Mouse (Mus musculus): ENCODE measurements around the gene Neb. TPM values are rescaled to one million over a fixed set of nuclear protein-coding genes. Genes with fewer than 3 reads are reported as not detected.

Neb gene
- total RNA-seq, 4 experiments from 2014 or later = 0.32 to 10.3 (median 2.4) TPM

- no peak for DNase-seq
These were observed 3.6 kb downstream of the Neb start for GRCm38 (mm10) chr2:52374706-52375105.

DNA sequence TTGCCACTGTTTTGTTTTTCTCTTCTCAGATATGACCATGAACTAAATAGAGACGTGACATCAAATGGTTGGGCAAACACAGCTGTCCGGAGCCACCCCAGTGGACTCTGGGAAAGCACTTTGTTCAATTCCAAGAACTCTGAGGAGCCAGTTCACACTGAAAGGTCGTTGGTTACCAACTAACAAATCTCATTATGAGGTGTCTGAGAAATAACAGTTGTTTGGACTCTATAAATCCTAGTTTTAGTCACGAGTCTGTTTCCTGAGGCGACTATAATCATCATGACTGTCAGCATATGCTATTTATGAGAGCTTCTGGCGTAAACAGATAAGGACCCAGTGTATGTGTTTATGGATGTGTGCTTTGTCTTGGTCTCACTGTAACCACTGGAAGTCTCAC is 5.8 kb downstream of the Neb start:
- DNase-seq = peak; percentile 45

GRCm38 (mm10) chr2:52372080-52372479 is 6.2 kb downstream of the Neb start:
- DNase-seq = no peak

DNA sequence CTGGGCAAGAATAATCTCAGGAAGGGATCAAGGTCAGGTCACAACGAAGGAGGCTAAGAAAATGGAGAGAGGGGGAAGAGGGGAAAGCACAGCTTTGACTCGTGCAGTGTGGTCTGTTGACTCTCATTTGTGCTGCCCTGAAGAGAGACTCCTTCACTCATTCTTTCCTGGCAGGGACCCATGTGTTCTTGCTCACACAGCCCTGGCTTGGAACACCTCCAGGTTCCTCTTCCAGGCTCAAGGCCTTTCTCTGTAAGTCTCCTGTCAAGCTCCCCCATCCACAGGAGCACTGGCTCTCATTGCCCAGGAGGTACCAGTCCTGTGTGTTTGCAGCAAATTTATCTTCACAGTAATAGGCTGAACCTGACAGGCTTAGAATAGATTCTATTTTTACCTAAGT is 7.2 kb downstream of the Neb start:
- DNase-seq = peak; percentile 87

DNA sequence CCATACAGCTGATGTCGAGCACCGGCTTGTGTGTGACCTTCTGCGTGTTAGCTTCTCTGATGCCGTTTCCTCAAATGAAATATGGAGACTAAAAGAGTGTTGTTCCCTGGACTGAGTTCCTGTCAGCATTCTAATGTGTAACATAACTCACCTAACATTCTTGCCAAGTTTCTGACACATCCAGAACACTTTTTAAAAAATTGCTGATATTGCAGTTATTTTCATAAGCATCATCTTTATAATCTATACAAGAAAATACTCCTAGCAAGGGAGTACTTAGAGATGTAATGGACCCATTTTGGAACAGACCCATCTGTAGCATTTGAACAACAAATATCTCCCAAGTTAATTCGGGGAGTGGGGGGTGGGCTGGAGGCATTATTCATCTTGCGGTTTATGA is 8.7 kb downstream of the Neb start:
- DNase-seq = no peak

DNA sequence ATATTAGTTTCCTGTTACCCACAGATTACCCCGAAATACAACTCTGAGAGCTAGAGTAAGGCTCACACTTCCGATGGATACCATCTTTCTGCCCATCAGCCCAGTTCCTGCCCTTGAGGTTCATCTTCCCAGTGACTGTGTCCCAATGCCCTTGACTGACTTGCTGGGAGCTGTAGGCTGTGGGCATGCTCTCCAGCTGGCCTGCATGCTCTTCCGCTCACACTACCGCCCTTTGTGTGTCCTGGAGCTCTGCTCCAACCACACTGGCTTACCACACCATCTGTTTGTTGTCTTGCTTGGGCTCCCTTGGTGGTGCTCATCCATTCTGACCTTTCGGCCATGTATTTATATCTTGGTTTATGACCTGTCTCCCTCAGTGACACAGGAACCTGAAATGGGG is 10.6 kb downstream of the Neb start:
- no peak for DNase-seq

GRCm38 (mm10) chr2:52367248-52367647 is 11.0 kb downstream of the Neb start:
- DNase-seq = no peak

DNA sequence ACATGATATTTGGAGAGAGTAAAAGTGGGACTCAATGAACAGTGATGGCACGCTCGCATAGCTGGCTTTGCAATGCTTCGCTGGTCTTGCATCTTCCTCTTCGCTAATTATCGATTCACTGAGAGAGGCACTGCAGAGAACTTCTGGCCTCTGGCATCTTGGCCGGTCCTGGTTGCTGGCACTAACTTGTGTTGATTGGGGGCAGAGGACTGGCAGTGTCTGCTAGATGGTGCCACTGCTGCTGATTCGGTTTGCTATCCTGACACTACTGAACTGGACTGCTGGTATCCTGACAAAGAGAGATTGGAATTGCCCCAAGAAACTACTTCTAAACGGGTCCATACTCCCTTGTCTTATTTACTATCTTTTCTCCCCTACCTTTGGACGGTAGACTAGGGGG is 17.2 kb downstream of the Neb start:
- DNase-seq = no peak

DNA sequence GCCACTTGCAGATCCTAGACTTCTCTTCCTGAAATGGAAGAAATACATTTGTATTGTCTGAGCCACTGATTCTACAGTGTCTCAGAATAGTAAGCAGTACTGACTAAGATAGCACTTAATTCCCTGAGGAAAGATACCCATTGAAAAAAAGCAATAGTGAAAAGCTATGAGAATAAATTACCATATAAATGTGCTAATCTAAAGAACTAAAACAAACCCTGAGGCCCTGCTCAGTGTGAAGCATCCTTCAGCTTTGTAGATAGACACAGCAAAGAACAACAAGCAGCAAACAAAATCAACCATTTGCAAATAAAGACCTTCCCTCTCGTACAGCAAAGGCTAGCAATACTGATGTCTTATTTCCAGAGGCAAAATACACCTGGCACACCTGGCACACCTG is 18.6 kb downstream of the Neb start:
- no peak for DNase-seq

- DNase-seq = no peak
These were observed 20.1 kb downstream of the Neb start for GRCm38 (mm10) chr2:52358156-52358555.

GRCm38 (mm10) chr2:52351029-52351428 is 27.2 kb downstream of the Neb start:
- no peak for DNase-seq

- no peak for DNase-seq
These were observed 37.3 kb downstream of the Neb start for GRCm38 (mm10) chr2:52340990-52341389.

DNA sequence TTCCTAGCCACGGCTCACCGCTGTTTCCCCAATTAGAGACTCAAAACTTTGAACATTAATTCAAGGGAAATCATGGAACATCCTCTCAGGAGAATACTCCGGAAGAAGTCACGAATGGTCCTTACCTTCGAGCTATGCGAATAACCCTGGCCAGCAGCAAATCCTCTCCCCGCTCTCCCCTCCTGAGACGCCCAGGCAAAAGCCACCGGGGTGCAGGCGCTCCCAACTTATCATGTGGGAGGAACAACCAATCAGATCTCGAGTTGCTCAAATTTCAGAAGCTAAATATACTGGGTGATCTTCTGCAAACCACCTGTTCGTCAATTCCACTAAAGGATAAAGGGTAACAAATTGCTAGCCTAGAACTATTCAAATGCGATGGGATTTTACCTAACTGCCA is 42.7 kb downstream of the Neb start:
- no peak for DNase-seq

GRCm38 (mm10) chr2:52335087-52335486 is 43.2 kb downstream of the Neb start:
- DNase-seq = no peak

GRCm38 (mm10) chr2:52333535-52333934 is 44.7 kb downstream of the Neb start:
- DNase-seq = no peak

GRCm38 (mm10) chr2:52331761-52332160 is 46.5 kb downstream of the Neb start:
- DNase-seq = no peak

GRCm38 (mm10) chr2:52327244-52327815 is 50.9 kb downstream of the Neb start:
- no peak for DNase-seq

DNA sequence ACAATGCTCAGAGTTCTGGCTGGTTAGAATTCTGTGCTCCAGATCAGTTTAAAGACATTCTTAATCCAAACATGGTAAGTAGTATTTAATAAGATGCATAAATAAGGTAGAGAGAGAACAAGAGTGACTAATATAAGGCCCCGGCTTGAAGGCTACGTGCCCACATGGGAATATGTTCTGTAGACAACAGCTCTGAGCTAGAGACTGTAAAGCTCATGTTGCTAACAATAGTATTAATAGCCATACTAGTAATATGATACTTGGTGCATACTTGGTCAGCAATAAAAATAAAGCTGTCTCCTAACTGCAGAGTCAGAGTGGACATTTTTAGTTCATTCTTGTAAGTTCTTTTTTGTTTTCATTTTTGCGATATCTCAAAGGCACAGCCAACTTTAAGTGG is 56.4 kb downstream of the Neb start:
- no peak for DNase-seq

GRCm38 (mm10) chr2:52320175-52320574 is 58.1 kb downstream of the Neb start:
- DNase-seq = no peak

DNA sequence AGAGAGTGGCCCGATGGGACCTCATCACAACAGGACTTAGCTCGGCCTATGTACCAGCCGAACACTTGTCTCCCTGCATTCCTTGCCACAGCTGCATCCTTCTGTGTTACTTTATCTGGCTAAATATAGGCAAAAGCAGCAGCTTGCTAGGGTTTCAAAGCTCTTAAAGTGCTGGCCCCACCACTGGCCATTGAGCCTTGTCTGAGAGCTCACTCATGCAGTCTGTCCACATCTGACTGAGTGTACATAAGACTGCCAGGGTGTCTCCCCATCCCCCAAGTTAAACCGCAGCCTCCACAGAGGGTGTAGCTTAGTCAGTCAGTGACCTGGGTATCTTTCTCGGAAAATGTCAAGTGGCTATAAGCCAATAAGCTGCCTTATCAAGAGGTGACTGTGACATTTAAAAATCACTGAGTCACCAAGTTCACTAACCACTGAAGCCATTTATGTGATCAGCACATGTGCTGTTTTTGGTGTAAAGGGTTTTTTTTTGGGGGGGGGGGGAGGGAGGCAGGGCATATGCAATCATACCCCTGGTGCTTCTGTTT is 59.2 kb downstream of the Neb start:
- DNase-seq = peak; percentile 73

GRCm38 (mm10) chr2:52317471-52317870 is 60.8 kb downstream of the Neb start:
- DNase-seq = peak; percentile 28

GRCm38 (mm10) chr2:52315737-52316136 is 62.5 kb downstream of the Neb start:
- no peak for DNase-seq

GRCm38 (mm10) chr2:52314922-52315730 is 63.1 kb downstream of the Neb start:
- DNase-seq = no peak

DNA sequence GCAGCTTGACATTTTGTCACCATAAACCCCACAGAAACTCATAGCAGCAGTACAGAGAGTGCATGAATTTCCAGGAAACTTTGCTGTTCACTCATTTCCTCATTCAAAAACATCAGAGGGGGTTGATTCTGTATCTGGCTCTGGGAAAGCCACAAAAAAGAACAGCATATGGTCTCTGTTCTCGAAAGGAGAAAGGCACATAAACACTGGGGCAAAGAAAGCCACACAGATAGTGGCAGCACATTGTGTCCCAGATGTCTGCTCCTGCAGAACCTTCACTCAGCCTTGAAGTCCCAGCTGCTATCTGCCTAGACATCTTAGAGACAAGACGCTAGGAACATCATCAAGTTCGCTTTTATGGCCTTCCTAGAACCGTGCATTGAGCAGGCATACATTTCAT is 67.5 kb downstream of the Neb start:
- DNase-seq = no peak
